Mouse (Mus musculus): Measurements from ENCODE around the gene Mtch1.

- TF ChIP-seq POLR2AphosphoS2 (IDR thresholded peaks at IDR 0.05; ENCODE audit: insufficient read length, low read depth) (no peak), POLR2A (IDR thresholded peaks at IDR 0.05; ENCODE audit: insufficient read length, low read depth) (peak; percentile 15), USF1 (IDR thresholded peaks at IDR 0.05; ENCODE audit: low read depth) (peak; percentile 43), TCF3 (IDR thresholded peaks at IDR 0.05; ENCODE audit: insufficient read length, low read depth) (no peak), MAX (IDR thresholded peaks at IDR 0.05; ENCODE audit: low read depth) (no peak), CEBPB (IDR thresholded peaks at IDR 0.05; ENCODE audit: insufficient read depth, poor library complexity, severe bottlenecking) (no peak), TCF12 (IDR thresholded peaks at IDR 0.05; ENCODE audit: insufficient read depth, poor library complexity, severe bottlenecking) (no peak), SRF (IDR thresholded peaks at IDR 0.05; ENCODE audit: control insufficient read depth, insufficient read length, low read depth) (no peak), MYOG (IDR thresholded peaks at IDR 0.05; ENCODE audit: control insufficient read depth in 1 of 3, insufficient read depth in 1 of 3, insufficient read length in 2 of 3, low read depth in 2 of 3) (peak in 2 of 3 experiments; percentile 54 to 57), MYOD1 (IDR thresholded peaks at IDR 0.05; ENCODE audit: control insufficient read depth in 1 of 3, insufficient read length in 2 of 3, low read depth in 2 of 3) (peak in 2 of 3 experiments; percentile 55 to 66), E2F4 (IDR thresholded peaks at IDR 0.05; ENCODE audit: insufficient read depth) (no peak), REST (IDR thresholded peaks at IDR 0.05; ENCODE audit: insufficient read depth, insufficient read length) (no peak)
Observed at GRCm38 (mm10) chr17:29356479-29356856, 8.7 kb upstream of the Mtch1 start.

Data from myocyte (in vitro differentiated cells).